Mouse (Mus musculus) embryonic facial prominence, embryonic 12.5 days (tissue): ENCODE results near the gene Rlim. TPM values are rescaled to one million over a fixed set of nuclear protein-coding genes. Genes with fewer than 3 reads are reported as not detected.

ENCODE experiments used
- ATAC-seq: fragments of 200-750 bp; cut with Nextera tagmentation; 2 replicates; pipeline ENCODE4 v1.8.0; 2017; ENCODE audit not compliant: insufficient number of reproducible peaks, insufficient read depth, low FRiP score, low TSS enrichment
- H3K27ac ChIP-seq: fragments of 300-500 bp; sonication (generic); 2 replicates; pipeline ENCODE4 v1.5.1; 2016; ENCODE audit warnings: mild to moderate bottlenecking
- H3K27me3 ChIP-seq: fragments of 300-500 bp; sonication (generic); 2 replicates; pipeline ENCODE4 v1.6.1; 2016; ENCODE audit warnings: mild to moderate bottlenecking, moderate library complexity
- H3K36me3 ChIP-seq: fragments of 300-500 bp; sonication (generic); 2 replicates; pipeline ENCODE4 v1.6.1; 2016; ENCODE audit warnings: mild to moderate bottlenecking
- H3K4me1 ChIP-seq: fragments of 300-500 bp; sonication (generic); 2 replicates; pipeline ENCODE4 v1.6.1; 2016
- H3K4me2 ChIP-seq: fragments of 300-500 bp; sonication (generic); replicated peaks from 2 replicates; pipeline ENCODE4 v1.6.1; 2016; ENCODE audit warnings: mild to moderate bottlenecking, moderate library complexity
- H3K4me3 ChIP-seq: fragments of 300-500 bp; sonication (generic); 2 replicates; pipeline ENCODE4 v1.5.1; 2016; ENCODE audit warnings: mild to moderate bottlenecking
- H3K9ac ChIP-seq: fragments of 300-500 bp; sonication (generic); 2 replicates; pipeline ENCODE4 v1.6.1; 2016; ENCODE audit warnings: mild to moderate bottlenecking, moderate library complexity
- H3K9me3 ChIP-seq: fragments of 300-500 bp; sonication (generic); 2 replicates; pipeline ENCODE4 v1.6.1; 2016; ENCODE audit warnings: mild to moderate bottlenecking, moderate library complexity
- WGBS: fragments of 180-500 bp; shearing (Covaris S2); methylation state at CpG from one replicate; pipeline ENCODE4 v1.1.7; 2016; 5-methylcytosine and 5-hydroxymethylcytosine counted together
- polyA plus RNA-seq: library from polyadenylated mRNA; unstranded; fragments of >200 nt; fragmentation: Nextera tagmentation; extraction: Ambion mirVana; gene quantifications from 2 replicates; pipeline ENCODE4 v1.2.1, GENCODE M21; 2016

The Rlim gene
- polyA plus RNA-seq: 43.6 and 43.7 TPM in 2 replicates

- H3K27ac ChIP-seq: peak within 1 kb of the TSS; percentile 90
- H3K9ac ChIP-seq: peak within 1 kb of the TSS; percentile 80
- peaks cover 6% of the 10 kb centered on the region; the same call in 1 of the 2 replicates for H3K27me3 ChIP-seq
- H3K4me3 ChIP-seq: peak within 1 kb of the TSS; percentile 68
- peak within 1 kb of the TSS; percentile 47 for H3K4me2 ChIP-seq
- H3K4me1 ChIP-seq: no peaks in the 10 kb centered on the region
- ATAC-seq: peak; percentile 98
- WGBS: 27% methylated on average over 27 of the region's 27 CpGs
- peaks cover 3% of the 10 kb centered on the region; the same call in 1 of the 2 replicates for H3K36me3 ChIP-seq
- no peaks in the 10 kb centered on the region for H3K9me3 ChIP-seq
These were observed at the start of gene Rlim for GRCm38 (mm10) chrX:103981169-103981689. Gene Rlim, minus strand, starts transcription at chrX:103981284.

- Histone ChIP-seq H3K36me3 (no peaks in the 10 kb centered on the region), H3K9me3 (no peaks in the 10 kb centered on the region), H3K4me1 (no peaks in the 10 kb centered on the region), H3K4me2 (no peak overlapping the region), H3K27me3 (0 out of 2 replicates have a peak, but pooled peaks cover 4% of the 10 kb centered on the region), H3K4me3 (no peak overlapping the region), H3K9ac (no peak overlapping the region), H3K27ac (no peak overlapping the region)
- WGBS: 59% methylated on average over 1 of the region's 1 CpGs
- ATAC-seq: no peak
These were observed 36.1 kb upstream of the Rlim start for GRCm38 (mm10) chrX:104017196-104017595.

- Histone ChIP-seq H3K9me3 (no peaks in the 10 kb centered on the region), H3K27ac (no peak overlapping the region), H3K27me3 (0 out of 2 replicates have a peak, but pooled peaks cover 4% of the 10 kb centered on the region), H3K9ac (no peak overlapping the region), H3K4me1 (no peaks in the 10 kb centered on the region), H3K4me2 (no peak overlapping the region), H3K4me3 (no peak overlapping the region), H3K36me3 (no peaks in the 10 kb centered on the region)
- 79% methylated on average over 4 of the region's 4 CpGs for WGBS
- no peak for ATAC-seq
These were observed 34.0 kb upstream of the Rlim start for GRCm38 (mm10) chrX:104015048-104015447.

- H3K4me2 ChIP-seq: no peak overlapping the region
- no peak overlapping the region for H3K9ac ChIP-seq
- H3K27me3 ChIP-seq: 0 out of 2 replicates have a peak, but pooled peaks cover 4% of the 10 kb centered on the region
- H3K4me3 ChIP-seq: no peak overlapping the region
- no peak for ATAC-seq
- no peaks in the 10 kb centered on the region for H3K36me3 ChIP-seq
- H3K9me3 ChIP-seq: no peaks in the 10 kb centered on the region
- no peaks in the 10 kb centered on the region for H3K4me1 ChIP-seq
- H3K27ac ChIP-seq: no peak overlapping the region
- 32% methylated on average over 4 of the region's 4 CpGs for WGBS
These were observed 32.3 kb upstream of the Rlim start for GRCm38 (mm10) chrX:104013318-104013811.

GRCm38 (mm10) chrX:103994741-103995140 lies 13.7 kb upstream of the Rlim start:
- no peak overlapping the region for H3K9ac ChIP-seq
- no peak overlapping the region for H3K27ac ChIP-seq
- H3K36me3 ChIP-seq: no peaks in the 10 kb centered on the region
- no peak for ATAC-seq
- H3K4me3 ChIP-seq: no peak overlapping the region
- no peak overlapping the region for H3K4me2 ChIP-seq
- WGBS: 70% methylated on average over 3 of the region's 3 CpGs
- H3K9me3 ChIP-seq: no peaks in the 10 kb centered on the region
- H3K27me3 ChIP-seq: 0 out of 2 replicates have a peak, but pooled peaks cover 3% of the 10 kb centered on the region
- no peaks in the 10 kb centered on the region for H3K4me1 ChIP-seq

GRCm38 (mm10) chrX:103993864-103994263 lies 12.8 kb upstream of the Rlim start:
- 0 out of 2 replicates have a peak, but pooled peaks cover 3% of the 10 kb centered on the region for H3K27me3 ChIP-seq
- no peak overlapping the region for H3K4me3 ChIP-seq
- H3K9me3 ChIP-seq: no peaks in the 10 kb centered on the region
- no peaks in the 10 kb centered on the region for H3K4me1 ChIP-seq
- no peaks in the 10 kb centered on the region for H3K36me3 ChIP-seq
- 59% methylated on average over 6 of the region's 6 CpGs for WGBS
- H3K9ac ChIP-seq: no peak overlapping the region
- no peak for ATAC-seq
- no peak overlapping the region for H3K4me2 ChIP-seq
- no peak overlapping the region for H3K27ac ChIP-seq

GRCm38 (mm10) chrX:103991702-103992101 lies 10.6 kb upstream of the Rlim start:
- no peak overlapping the region for H3K9ac ChIP-seq
- no peak overlapping the region for H3K27ac ChIP-seq
- no peaks in the 10 kb centered on the region for H3K9me3 ChIP-seq
- H3K4me3 ChIP-seq: no peak overlapping the region
- H3K4me2 ChIP-seq: no peak overlapping the region
- no peaks in the 10 kb centered on the region for H3K4me1 ChIP-seq
- ATAC-seq: no peak
- 35% methylated on average over 10 of the region's 10 CpGs for WGBS
- no peaks in the 10 kb centered on the region for H3K27me3 ChIP-seq
- H3K36me3 ChIP-seq: no peaks in the 10 kb centered on the region

GRCm38 (mm10) chrX:103990392-103990791 lies 9.3 kb upstream of the Rlim start:
- Histone ChIP-seq H3K4me3 (no peak overlapping the region), H3K36me3 (no peaks in the 10 kb centered on the region), H3K9me3 (no peaks in the 10 kb centered on the region), H3K27me3 (peaks cover 6% of the 10 kb centered on the region; the same call in 1 of the 2 replicates), H3K9ac (no peak overlapping the region), H3K4me2 (no peak overlapping the region), H3K4me1 (no peaks in the 10 kb centered on the region), H3K27ac (no peak overlapping the region)
- WGBS: 60% methylated on average over 2 of the region's 2 CpGs
- ATAC-seq: no peak

- no peak overlapping the region for H3K9ac ChIP-seq
- no peaks in the 10 kb centered on the region for H3K4me1 ChIP-seq
- H3K4me2 ChIP-seq: no peak overlapping the region
- no peak overlapping the region for H3K27ac ChIP-seq
- 20% methylated on average over 12 of the region's 12 CpGs for WGBS
- ATAC-seq: no peak
- no peak overlapping the region for H3K4me3 ChIP-seq
- no peaks in the 10 kb centered on the region for H3K9me3 ChIP-seq
- no peaks in the 10 kb centered on the region for H3K36me3 ChIP-seq
- H3K27me3 ChIP-seq: peaks cover 6% of the 10 kb centered on the region; the same call in 1 of the 2 replicates
These were observed 6.3 kb upstream of the Rlim start for GRCm38 (mm10) chrX:103987215-103987964.

GRCm38 (mm10) chrX:103986159-103986558 lies 5.1 kb upstream of the Rlim start:
- no peak overlapping the region for H3K9ac ChIP-seq
- WGBS: 23% methylated on average over 6 of the region's 6 CpGs
- no peak for ATAC-seq

GRCm38 (mm10) chrX:103984992-103985391 lies 3.9 kb upstream of the Rlim start:
- Histone ChIP-seq H3K4me1 (no peaks in the 10 kb centered on the region), H3K36me3 (no peaks in the 10 kb centered on the region), H3K9ac (no peak overlapping the region), H3K27me3 (peaks cover 6% of the 10 kb centered on the region; the same call in 1 of the 2 replicates), H3K4me2 (no peak overlapping the region), H3K27ac (no peak overlapping the region), H3K4me3 (no peak overlapping the region), H3K9me3 (no peaks in the 10 kb centered on the region)
- 37% methylated on average over 5 of the region's 5 CpGs for WGBS
- no peak for ATAC-seq

More at GRCm38 (mm10) chrX:103986159-103986558, 5.1 kb upstream of the Rlim start:
- no peak overlapping the region for H3K4me3 ChIP-seq
- no peaks in the 10 kb centered on the region for H3K4me1 ChIP-seq
- H3K27ac ChIP-seq: no peak overlapping the region
- H3K36me3 ChIP-seq: no peaks in the 10 kb centered on the region
- no peak overlapping the region for H3K4me2 ChIP-seq
- peaks cover 6% of the 10 kb centered on the region; the same call in 1 of the 2 replicates for H3K27me3 ChIP-seq
- no peaks in the 10 kb centered on the region for H3K9me3 ChIP-seq

- peaks cover 6% of the 10 kb centered on the region; the same call in 1 of the 2 replicates for H3K27me3 ChIP-seq
- WGBS: 79% methylated on average over 10 of the region's 10 CpGs
- H3K9me3 ChIP-seq: no peaks in the 10 kb centered on the region
- peak overlapping the region; percentile 35; the same call in 1 of the 2 replicates for H3K4me2 ChIP-seq
- no peak overlapping the region for H3K9ac ChIP-seq
- 0 out of 2 replicates have a peak, but pooled peaks cover 3% of the 10 kb centered on the region for H3K36me3 ChIP-seq
- peak overlapping the region; percentile 68; the same call in 1 of the 2 replicates for H3K4me3 ChIP-seq
- H3K27ac ChIP-seq: peak overlapping the region; percentile 80
- ATAC-seq: no peak
- H3K4me1 ChIP-seq: no peaks in the 10 kb centered on the region
These were observed 722 bp upstream of the Rlim start for GRCm38 (mm10) chrX:103981806-103982205.
